Mouse (Mus musculus): ENCODE measurements around the gene Grik5.

Gene Grik5
- long read RNA-seq, experiment 1, partial matches to known transcripts, result 2 of 3 reads
- long read RNA-seq, experiment 1, other reads (novel, unspliced or antisense), result 1 of 3 reads
- long read RNA-seq, experiment 2, partial matches to known transcripts, result 6 of 9 reads
- long read RNA-seq, experiment 2, other reads (novel, unspliced or antisense), result 3 of 9 reads

DNA sequence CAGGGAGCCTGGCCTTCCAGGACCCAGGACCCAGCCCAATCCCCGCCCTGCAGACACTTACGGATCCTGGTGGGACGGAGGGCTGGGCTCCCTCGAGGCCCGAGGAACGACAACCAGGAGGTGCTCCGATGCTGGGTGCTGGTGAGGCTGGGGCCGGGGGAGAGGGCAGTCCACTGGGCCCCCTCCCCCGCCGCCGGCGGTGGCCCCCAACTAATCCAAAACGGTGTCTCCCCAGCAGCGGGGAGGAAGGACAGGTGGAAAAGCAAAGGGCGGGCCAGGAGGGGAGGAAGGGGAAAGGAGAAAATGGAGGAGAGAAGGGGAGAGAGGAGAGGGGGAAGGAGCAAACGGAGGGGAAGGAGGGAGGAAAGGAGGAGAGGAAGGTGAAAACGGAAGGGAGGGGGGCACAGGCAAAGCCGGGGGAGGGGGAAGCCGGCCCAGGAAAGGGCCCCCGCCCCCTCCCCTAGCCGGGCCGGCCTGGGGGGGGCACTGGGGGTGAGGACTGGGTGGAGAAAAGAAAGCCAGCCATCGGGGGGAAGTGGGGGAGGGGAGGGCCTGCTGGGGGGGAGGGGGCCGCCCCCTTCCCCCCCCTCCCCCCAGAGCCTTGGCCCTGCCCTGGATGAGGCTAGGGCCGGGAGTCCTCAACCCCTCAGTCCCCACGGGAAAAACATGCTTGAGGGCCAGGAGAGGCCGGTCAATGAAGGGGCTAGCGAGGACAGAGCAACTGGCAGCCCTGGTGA, at the start of gene Grik5, which contains the start of gene Zfp574:
TSS of gene Grik5 (minus strand) at position 368 of the 737 bp plus-strand sequence.
TSS of gene Zfp574 (plus strand) at position 589 of the 737 bp plus-strand sequence.
- intact Hi-C loops (cut with DNase I), result no loop called here

DNA sequence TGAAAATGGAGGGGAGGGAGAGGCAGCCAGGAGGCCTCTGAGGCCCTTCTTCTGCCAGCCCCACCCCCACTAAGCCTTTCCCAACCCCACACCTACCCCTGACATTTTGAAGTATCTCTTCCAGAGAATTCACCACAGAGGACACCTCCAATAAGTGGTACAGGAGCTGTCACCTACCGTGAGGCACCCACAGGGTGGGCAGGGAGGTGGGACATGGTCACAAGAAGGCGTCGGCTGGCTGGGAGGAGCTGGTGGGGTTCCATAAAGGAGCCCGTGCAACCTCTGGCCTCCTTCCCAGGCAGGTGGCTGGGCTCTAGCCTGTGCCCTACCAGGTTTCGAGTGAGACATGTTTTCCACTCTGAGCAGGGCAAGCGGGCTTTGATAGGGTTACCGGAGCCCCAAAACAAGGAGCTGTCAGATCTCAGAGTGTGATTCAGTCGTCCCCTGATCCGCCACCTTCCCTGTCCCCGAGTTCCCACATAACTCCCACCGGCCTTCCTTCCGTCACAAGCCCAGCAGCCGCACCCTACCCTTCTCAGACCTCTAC, 49.2 kb upstream of the Grik5 start:
- intact Hi-C loops (cut with DNase I), result no loop called here

DNA sequence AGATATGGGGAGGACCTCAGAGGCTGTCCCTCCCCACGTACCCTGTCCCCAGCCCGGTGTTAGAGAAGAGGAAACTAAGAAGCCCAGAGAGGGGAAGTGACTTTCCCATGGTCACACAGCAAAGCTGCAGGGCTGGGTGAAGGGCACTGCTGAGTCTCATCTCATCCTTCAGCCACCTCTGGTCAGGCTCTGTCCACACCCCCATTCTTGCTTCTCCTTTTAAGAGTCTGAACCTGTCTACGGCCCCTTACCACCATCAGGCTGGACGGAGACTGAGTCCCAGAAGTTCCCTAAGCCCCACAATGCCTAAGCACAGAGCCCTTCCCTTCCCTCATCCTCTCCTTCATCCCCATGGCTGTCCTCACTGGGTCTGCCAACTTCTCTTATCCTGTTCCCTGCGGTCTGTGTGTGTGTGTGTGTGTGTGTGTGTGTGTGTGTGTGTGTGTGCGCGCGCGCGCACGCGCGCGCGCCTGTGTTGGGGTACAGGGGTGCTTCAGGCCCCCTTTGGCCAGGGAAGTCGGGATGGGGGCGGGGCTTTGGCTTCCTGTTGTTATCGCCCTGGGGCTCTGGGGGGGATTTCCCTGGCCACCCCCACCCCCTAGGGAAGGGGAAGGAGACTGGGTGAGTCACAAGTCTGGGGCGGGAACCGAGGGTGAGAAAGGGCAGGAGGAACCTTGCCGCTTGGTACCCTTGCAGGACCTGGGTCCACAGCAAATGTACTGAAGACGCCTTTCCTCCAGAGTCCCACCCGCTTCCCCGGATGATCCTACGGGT, 48.1 kb upstream of the Grik5 start:
- intact Hi-C loops (cut with DNase I), result no loop called here

DNA sequence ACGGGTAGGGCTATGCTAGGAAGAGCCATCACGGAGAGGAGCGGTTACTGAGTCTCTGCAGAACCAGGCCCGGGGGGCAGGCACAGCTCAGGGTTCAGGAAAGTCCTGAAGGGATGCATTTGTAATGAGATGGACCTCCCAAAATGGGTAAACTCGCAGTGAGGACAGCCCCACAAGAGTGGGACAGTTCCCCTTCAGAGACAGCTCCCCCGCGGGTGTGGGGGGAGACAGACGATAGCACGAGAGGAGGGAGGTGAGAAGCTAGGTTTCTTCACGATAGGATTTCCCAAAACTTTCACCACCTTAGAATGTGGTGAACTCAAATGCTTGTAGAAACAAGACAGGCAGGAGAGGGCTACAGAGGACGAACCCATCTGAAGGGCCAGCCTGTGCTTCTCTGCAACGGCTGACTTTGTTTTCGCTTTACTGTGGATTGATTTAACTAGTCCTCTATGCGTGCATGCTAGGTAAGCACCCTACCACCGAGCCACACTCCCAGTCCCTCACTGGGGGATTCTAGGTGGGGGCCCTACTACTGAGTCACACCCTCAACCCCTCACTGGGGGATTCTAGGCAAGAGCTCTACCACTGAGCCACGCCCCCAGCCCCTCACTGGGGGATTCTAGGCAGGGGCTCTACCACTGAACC, 40.9 kb upstream of the Grik5 start:
- intact Hi-C loops (cut with DNase I), result no loop called here

DNA sequence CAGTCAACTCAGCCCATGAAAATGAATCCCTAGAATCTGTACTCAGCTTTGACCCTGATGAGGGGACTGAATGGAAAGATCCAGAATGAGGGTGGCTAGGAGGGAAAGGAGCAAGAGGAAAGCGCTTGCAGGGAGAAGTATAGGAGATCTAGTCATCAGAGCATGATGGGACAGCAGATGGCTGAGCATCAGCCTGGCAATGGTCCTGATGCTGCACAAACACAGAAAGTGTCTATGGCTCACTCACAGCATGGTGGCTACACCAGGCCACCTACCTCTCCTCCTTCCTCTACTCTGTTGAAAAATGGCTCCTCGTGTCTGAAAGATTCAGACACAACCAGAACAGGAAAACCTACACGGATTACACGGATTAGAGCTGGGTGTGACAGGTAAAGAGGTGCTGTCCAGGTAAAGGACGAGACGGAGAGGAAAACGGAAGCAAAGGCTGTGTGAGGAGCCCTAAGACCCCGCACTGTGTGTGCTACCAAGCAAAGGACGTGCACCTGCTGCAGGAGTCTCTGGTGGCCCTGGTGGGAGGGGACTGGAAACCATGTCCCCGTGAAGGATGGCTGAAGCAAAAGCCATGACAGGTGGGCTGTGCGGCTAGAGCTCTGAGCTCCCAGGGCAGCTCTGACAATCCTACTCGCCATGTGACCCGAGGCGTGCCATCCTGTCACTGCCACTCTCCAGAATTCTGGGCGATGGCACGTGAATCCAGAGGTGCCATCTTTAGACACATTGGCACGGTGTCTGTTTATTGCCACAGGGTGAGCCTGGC, 40.2 kb upstream of the Grik5 start:
- intact Hi-C loops (cut with DNase I), result no loop called here

DNA sequence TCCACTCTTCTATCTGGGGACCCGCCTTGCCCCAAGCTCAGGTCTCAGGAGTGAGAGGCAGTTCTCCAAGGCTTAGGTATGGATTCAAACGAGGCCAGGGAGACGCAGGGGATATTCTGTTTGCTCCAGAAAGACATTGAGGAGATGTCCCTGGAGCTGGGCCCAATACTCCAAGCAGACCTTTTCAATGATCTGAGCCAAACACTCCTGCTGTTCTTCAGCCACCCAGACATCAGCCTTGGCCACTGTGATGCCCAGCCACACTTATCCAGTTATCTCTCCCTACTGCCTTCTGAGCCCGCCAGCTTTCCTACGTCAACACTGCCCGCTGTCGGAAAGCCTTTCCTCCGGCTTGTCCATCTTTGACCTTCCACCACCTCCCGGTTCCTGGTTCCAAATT, 38.2 kb upstream of the Grik5 start:
- intact Hi-C loops (cut with DNase I), result no loop called here

DNA sequence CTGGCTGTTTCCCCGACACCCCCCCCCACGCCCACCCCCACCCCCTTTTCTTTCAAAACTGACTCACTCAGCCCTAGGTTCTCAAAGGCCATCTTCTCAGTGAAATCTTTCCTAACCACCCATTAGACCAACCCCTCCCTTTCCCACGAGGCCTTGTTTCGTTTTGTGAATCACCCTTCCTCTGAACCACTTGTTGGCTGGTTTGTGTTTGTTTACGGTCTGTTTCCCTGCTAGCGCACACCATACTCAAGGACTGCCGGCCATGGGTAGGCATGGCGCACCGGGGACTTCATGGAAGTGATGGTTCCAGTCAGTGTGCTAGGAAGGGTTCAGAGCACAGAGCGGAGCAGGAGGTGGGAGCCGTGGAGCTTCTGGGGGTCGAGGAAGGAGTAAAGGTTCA, 37.2 kb upstream of the Grik5 start:
- intact Hi-C loops (cut with DNase I), result no loop called here

DNA sequence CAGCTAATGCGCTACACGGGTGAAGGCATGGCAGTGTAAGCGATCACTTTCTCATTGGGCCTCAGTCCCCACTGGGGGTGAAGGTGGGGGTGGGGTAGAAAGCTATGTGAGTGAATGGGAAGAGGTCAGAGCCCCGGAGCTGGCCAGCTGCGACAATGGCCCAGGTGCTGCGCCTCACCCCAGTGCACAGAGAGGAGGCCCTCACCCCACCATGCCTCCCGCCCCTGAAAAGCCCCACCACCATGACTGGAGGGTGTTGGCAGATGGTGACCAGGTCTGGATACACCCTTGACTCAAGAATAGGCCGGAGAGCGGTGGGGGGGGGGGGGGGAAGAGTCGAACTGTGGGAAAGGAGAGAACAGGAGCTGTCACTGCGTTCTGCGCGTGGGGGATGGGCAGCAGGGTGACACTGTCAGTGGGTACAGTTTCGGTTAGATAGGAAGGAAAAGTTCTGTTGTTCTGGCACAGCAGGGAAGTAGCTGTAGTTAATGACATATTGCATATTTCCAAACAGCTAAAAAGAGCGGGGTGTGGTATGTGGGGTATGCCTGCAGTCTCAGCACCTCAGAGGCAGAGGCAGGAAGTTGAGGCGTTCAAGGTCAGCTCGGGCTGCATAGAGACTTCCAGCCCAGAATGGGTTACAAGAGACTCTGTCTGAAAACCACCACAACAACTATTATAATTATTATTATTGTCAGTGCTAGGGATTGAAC, 34.8 kb upstream of the Grik5 start:
- intact Hi-C loops (cut with DNase I), result loop anchor here (2.0 kb wide), 1 partner anchor 80 kb away; no protein-coding TSS in a partner anchor

DNA sequence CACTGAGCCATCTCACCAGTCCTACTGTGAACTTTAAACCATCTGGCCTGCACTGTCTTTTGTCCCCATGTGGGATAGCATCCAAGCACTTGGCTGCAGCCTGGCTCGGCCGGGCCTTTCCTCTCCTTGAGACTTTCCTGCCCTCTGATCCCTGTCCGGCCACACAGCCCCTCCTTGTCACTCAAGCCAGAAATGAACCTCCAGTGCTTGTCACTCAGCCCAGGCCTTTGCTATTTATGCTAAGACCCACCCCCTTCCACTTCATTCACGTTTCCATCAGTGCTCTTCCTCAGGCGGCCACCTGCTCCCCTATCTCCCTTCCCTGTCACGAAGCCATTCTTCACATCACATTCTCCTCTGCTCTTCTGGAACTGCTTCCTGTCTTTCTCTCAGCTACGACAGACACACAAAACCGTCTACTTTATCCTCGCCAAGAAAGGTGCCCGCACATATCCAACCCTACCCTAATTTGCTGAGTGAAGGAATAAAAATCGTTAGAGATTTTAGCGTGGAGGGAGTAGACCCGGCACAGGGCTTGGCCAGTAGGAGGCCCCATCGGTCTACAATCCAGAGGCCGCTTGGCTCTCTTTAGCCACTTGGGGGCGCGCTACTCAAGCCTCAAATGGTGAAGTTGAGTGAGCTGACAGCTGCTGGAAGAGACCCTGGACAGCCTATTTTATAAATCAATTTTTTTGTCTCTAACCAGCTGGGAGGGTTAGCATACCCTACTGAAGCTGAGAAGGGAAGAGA, 33.4 kb upstream of the Grik5 start:
- intact Hi-C loops (cut with DNase I), result loop anchor here (2.0 kb wide), 1 partner anchor 81 kb away; no protein-coding TSS in a partner anchor

DNA sequence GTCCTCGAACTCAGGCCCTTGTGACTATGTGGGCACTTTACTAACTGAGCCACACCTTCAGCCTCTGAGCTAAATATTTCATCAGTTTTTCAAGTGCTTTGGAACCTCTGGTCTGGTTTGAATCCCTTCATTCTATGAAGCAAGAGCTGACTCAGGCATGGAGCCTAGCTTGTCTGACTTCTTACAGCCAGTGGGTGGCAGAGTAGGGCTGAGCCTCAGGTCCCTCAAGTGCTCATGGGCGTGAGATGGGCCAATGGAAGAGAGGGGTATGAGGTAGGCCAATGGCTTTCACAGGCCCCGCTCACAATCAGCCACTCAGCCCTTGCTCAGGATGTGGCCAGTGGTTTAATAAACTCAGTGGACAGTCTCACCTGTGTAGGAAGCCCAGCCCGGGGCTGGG, 27.4 kb upstream of the Grik5 start:
- intact Hi-C loops (cut with DNase I), result no loop called here

DNA sequence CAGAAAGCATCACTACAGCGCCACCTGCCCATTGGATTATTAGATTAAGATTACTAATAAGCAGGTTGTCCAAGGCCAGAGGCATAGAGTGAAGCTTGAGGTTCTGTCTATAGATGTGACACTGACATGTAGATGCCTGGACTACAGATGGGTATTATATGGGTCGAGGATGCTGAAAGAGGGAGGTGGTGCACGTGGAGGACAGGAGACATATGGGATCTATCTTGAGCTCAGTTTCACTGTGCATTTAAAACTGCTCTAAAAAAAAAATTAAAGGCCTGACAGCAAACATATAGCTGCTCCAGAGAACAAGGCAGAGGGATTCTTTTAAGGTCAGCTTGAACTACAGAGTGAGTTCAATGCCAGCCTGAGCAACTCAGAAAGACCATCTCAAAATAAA, 26.0 kb upstream of the Grik5 start:
- intact Hi-C loops (cut with DNase I), result no loop called here

DNA sequence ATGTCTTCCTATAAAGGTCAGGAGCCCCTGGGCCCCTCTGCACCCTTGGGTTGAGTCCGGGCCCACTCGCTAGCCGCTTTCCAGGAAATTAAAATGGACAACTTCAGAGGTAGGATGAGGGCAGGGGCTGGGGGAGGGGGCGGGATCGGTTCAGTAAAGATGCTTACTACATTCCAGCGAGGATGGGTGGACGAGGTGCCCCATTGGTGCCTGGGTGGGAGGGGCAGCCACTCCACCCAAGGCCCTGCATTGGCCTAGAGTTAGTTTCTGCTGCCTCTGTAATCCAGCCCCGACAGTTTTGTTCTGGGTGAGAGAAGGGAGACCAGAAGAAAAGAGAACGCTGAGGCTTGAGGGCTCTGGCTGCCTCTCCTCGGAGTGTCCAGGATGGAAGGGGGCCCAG, 17.7 kb upstream of the Grik5 start:
- intact Hi-C loops (cut with DNase I), result no loop called here

DNA sequence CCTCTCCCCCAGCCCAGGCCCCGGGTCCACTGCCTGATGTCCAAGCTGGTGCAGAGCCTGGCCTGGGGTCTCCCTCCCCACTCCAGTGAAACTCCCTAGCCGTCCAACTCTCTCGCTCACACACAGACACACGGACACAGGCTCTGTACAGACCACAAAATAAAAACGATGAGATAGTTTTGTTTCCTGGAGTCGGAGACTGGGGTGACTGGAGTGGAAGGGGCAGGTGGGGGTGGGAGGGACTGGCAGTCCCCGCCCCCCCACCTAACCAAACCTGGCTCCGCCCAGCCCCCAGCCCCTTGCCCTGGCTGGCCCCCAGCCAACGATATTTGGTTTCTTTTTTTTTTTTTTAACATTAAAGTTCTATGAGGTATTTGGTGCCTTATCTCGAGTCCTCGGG, 16.8 kb upstream of the Grik5 start:
- intact Hi-C loops (cut with DNase I), result no loop called here

DNA sequence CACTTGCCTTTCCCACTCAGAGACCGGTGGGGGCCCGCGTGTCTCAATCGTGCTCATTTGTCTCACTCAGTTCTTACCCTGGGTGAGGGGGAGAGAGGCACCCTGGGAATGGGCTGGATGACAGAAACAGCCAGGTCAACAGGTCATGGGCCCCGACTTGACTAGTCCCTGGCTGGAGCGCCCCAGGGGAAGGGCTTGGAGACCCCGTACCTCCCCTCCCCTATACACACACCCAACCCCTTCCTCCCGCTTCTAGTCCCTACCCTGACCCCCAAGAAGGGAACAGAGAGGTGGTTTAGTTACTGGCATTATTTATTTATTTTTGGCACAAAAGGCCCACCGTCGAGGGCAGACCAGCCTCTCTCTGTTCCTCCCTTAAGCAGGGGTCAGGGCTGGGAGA, 16.4 kb upstream of the Grik5 start:
- intact Hi-C loops (cut with DNase I), result no loop called here

DNA sequence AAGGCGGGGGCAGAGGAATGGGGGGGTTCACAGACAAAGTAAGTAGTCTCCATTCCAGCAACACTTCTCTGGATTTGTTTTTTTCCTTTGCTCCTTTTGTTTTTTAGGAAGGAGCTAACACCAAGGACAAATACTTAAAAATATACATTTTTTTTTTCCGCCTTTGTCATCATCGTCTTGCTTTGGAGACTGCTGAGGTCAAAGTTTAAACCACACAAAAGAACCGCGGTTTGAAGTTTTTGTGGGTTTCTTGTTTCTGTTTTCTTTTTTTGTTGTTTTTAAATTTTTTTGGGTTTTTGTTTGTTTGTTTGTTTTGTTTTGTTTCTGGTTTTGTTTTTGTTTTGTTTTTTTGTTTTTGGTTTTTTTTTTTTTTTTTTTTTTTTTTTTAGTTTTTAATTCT, 15.8 kb upstream of the Grik5 start:
- intact Hi-C loops (cut with DNase I), result no loop called here

DNA sequence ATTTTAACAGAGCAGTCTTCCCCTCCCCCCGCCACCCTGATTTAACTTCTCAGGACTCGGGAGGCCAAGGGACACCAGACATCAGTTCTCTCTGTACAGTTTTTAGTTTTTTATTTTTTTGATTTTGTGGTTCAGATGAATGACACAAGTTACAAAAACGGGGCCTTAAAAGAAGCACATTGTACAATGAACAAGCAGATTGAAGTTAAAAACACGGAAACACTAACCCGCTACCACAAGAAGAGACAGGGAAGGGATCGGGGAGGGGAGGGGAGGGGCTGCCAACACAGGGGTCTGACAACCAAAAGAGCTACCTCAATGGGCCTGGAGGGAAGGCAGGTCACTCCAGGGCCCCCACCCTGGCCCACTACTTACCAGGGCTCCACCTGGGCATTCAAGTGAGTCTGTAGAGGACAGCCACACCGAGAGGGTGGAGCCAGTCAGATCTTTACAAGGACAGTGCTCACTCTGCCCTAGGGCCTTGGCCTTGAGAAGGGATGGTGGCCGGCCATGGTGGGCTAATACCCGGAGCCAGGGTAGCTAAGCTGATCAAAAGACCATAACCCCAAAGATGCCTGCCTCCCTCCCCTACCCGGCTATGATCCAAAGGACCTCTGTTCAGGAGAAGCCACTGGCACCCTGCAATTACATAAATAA, 15.2 kb upstream of the Grik5 start:
- intact Hi-C loops (cut with DNase I), result no loop called here

DNA sequence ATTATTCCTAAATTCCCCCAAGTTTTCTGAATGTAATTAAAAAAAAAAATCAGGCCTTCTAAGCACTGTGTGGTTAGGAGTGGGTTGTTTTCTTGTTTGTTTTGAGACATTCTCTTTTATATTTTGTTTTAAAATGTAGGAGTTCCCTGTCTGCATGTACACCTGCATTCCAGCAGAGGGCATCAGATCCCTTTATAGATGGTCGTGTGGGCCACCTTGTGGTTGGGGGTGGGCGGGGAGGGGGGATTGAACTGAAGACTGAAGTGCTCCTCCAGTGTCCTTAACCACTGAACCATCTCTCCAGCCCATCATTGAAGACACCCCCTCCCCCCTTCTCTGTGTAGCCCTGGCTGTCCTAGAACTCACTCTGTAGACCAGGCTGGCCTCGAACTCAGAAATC, 14.5 kb upstream of the Grik5 start:
- intact Hi-C loops (cut with DNase I), result no loop called here

DNA sequence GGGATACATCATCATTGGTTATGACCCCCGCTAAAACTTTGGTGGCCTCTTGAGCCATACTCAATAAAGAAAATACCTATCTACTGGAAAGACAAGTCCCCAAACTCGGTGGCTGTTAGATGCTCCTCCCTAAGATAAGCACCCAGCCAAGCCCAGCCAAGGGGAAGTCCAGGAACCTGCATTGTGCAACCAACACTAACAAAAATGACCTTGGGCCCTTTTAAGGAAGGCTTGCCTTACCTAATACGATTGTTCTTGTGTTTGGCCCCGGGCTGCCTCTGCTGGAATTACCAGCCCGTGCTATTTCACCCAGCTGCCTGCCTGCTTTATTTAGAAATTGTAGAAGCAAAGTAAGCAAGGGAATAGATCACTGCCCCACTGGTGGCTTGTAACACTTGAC, 12.5 kb upstream of the Grik5 start:
- intact Hi-C loops (cut with DNase I), result no loop called here

DNA sequence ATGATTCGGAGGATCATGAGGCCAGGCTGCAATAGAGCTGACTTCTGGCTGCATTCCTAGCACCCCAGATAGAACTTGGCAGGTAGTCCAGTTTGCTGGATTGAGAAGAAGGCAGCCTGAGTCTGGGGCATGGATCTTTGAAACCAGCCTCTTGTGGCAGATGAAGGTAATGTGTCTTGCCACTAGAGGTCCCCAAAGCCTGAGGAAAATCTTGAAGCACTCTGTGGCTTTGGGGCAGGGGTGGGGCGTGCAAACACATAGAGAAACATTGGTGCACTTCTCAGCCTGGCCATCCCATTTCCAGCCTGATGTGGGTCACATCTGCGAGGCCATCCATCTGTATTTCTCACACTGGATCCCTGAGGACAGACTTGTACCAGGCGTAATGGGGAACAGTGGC, 10.4 kb upstream of the Grik5 start:
- intact Hi-C loops (cut with DNase I), result no loop called here
